Mouse (Mus musculus): ENCODE measurements around the gene Serinc5.

GRCm38 (mm10) chr13:92659611-92660010, 48.7 kb downstream of the Serinc5 start:
- no peak for TF ChIP-seq CTCF (conservative IDR thresholded peaks at IDR 0.05; ENCODE audit: insufficient read depth, insufficient read length, low read depth, low read length)
- TF ChIP-seq POLR2A (IDR thresholded peaks at IDR 0.05; ENCODE audit: low read depth, low read length): no peak
